Mouse (Mus musculus) liver, embryonic 13.5 days (tissue): ENCODE results near the gene Ccdc50. TPM values are rescaled to one million over a fixed set of nuclear protein-coding genes. Genes with fewer than 3 reads are reported as not detected.

Experiments used
- ATAC-seq: fragments of 200-750 bp; cut with Nextera tagmentation; 2 replicates; pipeline ENCODE4 v1.8.0; 2017; ENCODE audit warnings: low read depth, mild to moderate bottlenecking, moderate number of reproducible peaks, moderate library complexity
- DNase-seq: peaks from one replicate; pipeline ENCODE4 v3.0.0; 2022
- H3K27ac ChIP-seq: fragments of 300-500 bp; sonication (generic); 2 replicates; pipeline ENCODE4 v1.5.1; 2015; ENCODE audit warnings: moderate library complexity, mild to moderate bottlenecking, inconsistent platforms
- H3K27me3 ChIP-seq: fragments of 300-500 bp; sonication (generic); 2 replicates; pipeline ENCODE4 v1.6.1; 2015; ENCODE audit warnings: mild to moderate bottlenecking, inconsistent platforms
- H3K36me3 ChIP-seq: fragments of 300-500 bp; sonication (generic); 2 replicates; pipeline ENCODE4 v1.6.1; 2015; ENCODE audit warnings: mild to moderate bottlenecking, inconsistent platforms
- H3K4me1 ChIP-seq: fragments of 300-500 bp; sonication (generic); replicated peaks from 2 replicates; pipeline ENCODE4 v1.6.1; 2015; ENCODE audit warnings: inconsistent platforms
- H3K4me2 ChIP-seq: fragments of 300-500 bp; sonication (generic); 2 replicates; pipeline ENCODE4 v1.6.1; 2015; ENCODE audit warnings: inconsistent platforms, mild to moderate bottlenecking, moderate library complexity
- H3K4me3 ChIP-seq: fragments of 300-500 bp; sonication (generic); replicated peaks from 2 replicates; pipeline ENCODE4 v1.5.1; 2015; ENCODE audit warnings: mild to moderate bottlenecking, inconsistent platforms
- H3K9ac ChIP-seq: fragments of 300-500 bp; sonication (generic); 2 replicates; pipeline ENCODE4 v1.6.1; 2015; ENCODE audit warnings: mild to moderate bottlenecking, inconsistent platforms
- H3K9me3 ChIP-seq: fragments of 300-500 bp; sonication (generic); replicated peaks from 2 replicates; pipeline ENCODE4 v1.6.1; 2016; ENCODE audit warnings: inconsistent platforms
- WGBS: fragments of 180-500 bp; shearing (Covaris S2); methylation state at CpG from one replicate; pipeline ENCODE4 v1.1.7; 2015; ENCODE audit not compliant: insufficient replicate concordance; 5-methylcytosine and 5-hydroxymethylcytosine counted together
- polyA plus RNA-seq: library from polyadenylated mRNA; unstranded; fragments of >200 nt; fragmentation: Nextera tagmentation; extraction: Ambion mirVana; gene quantifications from 2 replicates; pipeline ENCODE4 v1.2.1, GENCODE M21; 2015

The Ccdc50 gene
- polyA plus RNA-seq, 1 experiment from 2014 or later: 16.1 TPM

- H3K4me1 ChIP-seq: no peaks in the 10 kb centered on the region
- H3K9me3 ChIP-seq: no peaks in the 10 kb centered on the region
- H3K4me2 ChIP-seq: no peak overlapping the region
- no peak overlapping the region for H3K27ac ChIP-seq
- no peaks in the 10 kb centered on the region for H3K36me3 ChIP-seq
- no peak for ATAC-seq
- no peaks in the 10 kb centered on the region for H3K27me3 ChIP-seq
- no peak for DNase-seq
- WGBS: 58% methylated on average over 3 of the region's 3 CpGs
- H3K9ac ChIP-seq: no peak overlapping the region
- H3K4me3 ChIP-seq: no peak overlapping the region
Observed at GRCm38 (mm10) chr16:27453396-27453795, 64.7 kb downstream of the Ccdc50 start.

DNA sequence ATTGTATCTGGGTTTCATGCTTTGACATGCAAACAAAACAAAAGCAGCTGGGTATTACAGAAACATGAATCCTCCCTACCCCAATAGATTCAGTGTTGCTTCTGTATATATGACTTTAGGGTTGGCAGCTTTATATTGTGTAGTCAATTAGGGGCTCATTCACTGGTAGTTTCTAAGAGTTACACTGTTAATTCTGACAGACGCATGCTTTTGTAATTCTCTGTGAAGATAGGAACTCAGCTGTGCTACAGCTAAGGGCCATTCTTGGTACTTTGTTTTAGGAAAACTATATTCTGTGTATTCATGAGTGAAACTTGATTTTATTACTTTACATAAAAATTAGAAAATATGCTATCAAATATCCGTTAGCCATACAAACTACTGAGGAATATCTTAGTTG lies 65.2 kb downstream of the Ccdc50 start:
- Histone ChIP-seq H3K9me3 (no peaks in the 10 kb centered on the region), H3K4me1 (no peaks in the 10 kb centered on the region), H3K36me3 (no peaks in the 10 kb centered on the region), H3K4me3 (no peak overlapping the region), H3K27ac (no peak overlapping the region), H3K27me3 (no peaks in the 10 kb centered on the region), H3K4me2 (no peak overlapping the region), H3K9ac (no peak overlapping the region)
- ATAC-seq (no peak), DNase-seq (no peak)
- WGBS: 64% methylated on average over 2 of the region's 2 CpGs

- 14% methylated on average over 4 of the region's 4 CpGs for WGBS
- no peaks in the 10 kb centered on the region for H3K9me3 ChIP-seq
- H3K4me3 ChIP-seq: no peak overlapping the region
- H3K4me1 ChIP-seq: no peaks in the 10 kb centered on the region
- H3K36me3 ChIP-seq: no peaks in the 10 kb centered on the region
- DNase-seq: peak; percentile 11
- ATAC-seq: no peak
- no peak overlapping the region for H3K9ac ChIP-seq
- no peak overlapping the region for H3K4me2 ChIP-seq
- H3K27me3 ChIP-seq: no peaks in the 10 kb centered on the region
- no peak overlapping the region for H3K27ac ChIP-seq
Observed at GRCm38 (mm10) chr16:27457273-27457672, 68.6 kb downstream of the Ccdc50 start.

DNA sequence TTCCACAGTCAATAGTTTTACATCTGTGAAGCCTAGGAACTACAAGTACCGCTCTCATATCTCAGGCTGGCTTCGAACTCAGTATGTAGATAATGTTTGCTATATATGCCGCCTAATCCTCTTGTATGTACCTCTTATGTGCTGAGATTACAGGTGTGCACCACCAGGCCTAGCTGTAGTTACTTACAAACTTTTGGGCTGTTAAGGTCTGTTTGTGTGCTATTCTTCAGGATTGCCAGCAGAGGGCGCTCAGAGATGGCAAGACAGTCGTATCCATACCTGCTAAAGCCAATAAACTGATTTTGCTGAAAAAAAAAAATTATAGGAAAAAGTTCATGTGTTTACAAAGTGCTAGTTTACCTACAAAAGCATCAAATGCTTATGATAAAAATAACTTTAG lies 80.1 kb downstream of the Ccdc50 start:
- no peaks in the 10 kb centered on the region for H3K4me1 ChIP-seq
- no peak overlapping the region for H3K27ac ChIP-seq
- H3K27me3 ChIP-seq: no peaks in the 10 kb centered on the region
- H3K9ac ChIP-seq: no peak overlapping the region
- ATAC-seq (no peak), DNase-seq (no peak)
- no peak overlapping the region for H3K4me2 ChIP-seq
- no peak overlapping the region for H3K4me3 ChIP-seq
- 20% methylated on average over 5 of the region's 5 CpGs for WGBS
- H3K36me3 ChIP-seq: no peaks in the 10 kb centered on the region
- no peaks in the 10 kb centered on the region for H3K9me3 ChIP-seq

GRCm38 (mm10) chr16:27471389-27471788 lies 82.7 kb downstream of the Ccdc50 start:
- H3K27me3 ChIP-seq: no peaks in the 10 kb centered on the region
- H3K9ac ChIP-seq: no peak overlapping the region
- no peaks in the 10 kb centered on the region for H3K36me3 ChIP-seq
- ATAC-seq: no peak
- H3K4me2 ChIP-seq: no peak overlapping the region
- H3K4me3 ChIP-seq: no peak overlapping the region
- H3K4me1 ChIP-seq: no peaks in the 10 kb centered on the region
- DNase-seq: no peak
- 53% methylated on average over 6 of the region's 6 CpGs for WGBS
- no peak overlapping the region for H3K27ac ChIP-seq
- H3K9me3 ChIP-seq: no peaks in the 10 kb centered on the region

- WGBS: 66% methylated on average over 1 of the region's 1 CpGs
- no peak overlapping the region for H3K27ac ChIP-seq
- ATAC-seq (no peak), DNase-seq (no peak)
- no peak overlapping the region for H3K9ac ChIP-seq
- H3K36me3 ChIP-seq: no peaks in the 10 kb centered on the region
- H3K27me3 ChIP-seq: no peaks in the 10 kb centered on the region
- H3K9me3 ChIP-seq: no peaks in the 10 kb centered on the region
- H3K4me3 ChIP-seq: no peak overlapping the region
- H3K4me2 ChIP-seq: no peak overlapping the region
- no peaks in the 10 kb centered on the region for H3K4me1 ChIP-seq
Observed at GRCm38 (mm10) chr16:27483834-27484233, 95.2 kb downstream of the Ccdc50 start.

Other genes starting within 250 kb of the Ccdc50 start
- not detected in 2 replicates for gene Ostn, start 81.4 kb upstream of the Ccdc50 start, polyA plus RNA-seq
- not detected in 2 replicates for gene Uts2b, start 18.6 kb upstream of the Ccdc50 start, polyA plus RNA-seq